Comparison of ENCODE assay signal across 13 mouse cellular contexts in the genomic region with DNA sequence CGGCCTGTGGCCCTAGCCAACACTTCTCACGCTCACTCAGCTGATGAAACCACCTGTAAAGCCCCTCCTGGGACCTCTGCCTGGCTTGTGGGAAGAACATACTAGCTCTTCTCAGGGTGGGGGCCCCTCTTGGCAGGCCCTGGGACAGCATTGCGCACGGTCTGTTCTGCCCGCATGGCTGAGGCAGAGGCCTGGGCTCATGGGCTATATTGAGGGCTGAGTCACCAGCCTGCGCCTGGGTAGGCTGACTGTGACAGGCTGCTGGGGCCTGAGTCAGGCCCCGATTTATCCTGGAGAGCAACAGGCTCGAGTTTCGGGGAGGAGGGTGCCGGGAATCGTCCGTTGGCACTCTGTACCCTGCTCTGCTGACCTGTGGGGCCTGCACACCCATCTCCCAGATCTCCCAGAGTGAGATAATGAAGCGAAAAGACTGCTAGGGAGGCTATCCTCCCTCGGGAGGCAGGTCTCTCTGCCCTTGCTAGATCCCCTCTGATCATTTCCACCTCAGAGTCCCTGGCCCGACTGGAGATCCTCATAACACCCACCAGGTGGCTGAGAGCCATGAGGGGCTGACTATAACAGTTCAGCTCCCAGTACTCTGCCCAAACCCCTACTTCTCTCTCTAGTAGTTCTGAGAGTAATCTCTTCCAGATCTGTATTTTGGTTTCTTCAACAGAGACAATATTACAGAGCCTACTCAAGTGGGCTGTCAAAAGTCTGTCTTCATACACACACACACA. TPM values are rescaled to one million over a fixed set of nuclear protein-coding genes. Genes with fewer than 3 reads are reported as not detected.
A peak's percentile ranks its signal among the peaks of the same experiment; 100 is the strongest.
DNase-seq lines count a peak whose midpoint lies in the region; ATAC-seq and TF ChIP-seq lines count a peak whose summit lies in the region.
"Had no signal": no experiment of that assay in that cellular context is flagged by ENCODE, and none has a peak within 500 bp of the region (broad histone marks: within the 10 kb centered on the region; RNA-seq: fewer than 3 reads in every experiment).

No protein-coding gene starts in this region.

- DNase-seq in midbrain, postnatal 0 days (ENCODE audit: low spot score) = no peak
- no peak for DNase-seq in midbrain, embryonic 10.5 days (ENCODE audit: low spot score)
- DNase-seq in embryonic facial prominence, embryonic 14.5 days (ENCODE audit: low spot score) = peak; percentile 30
- no peak for DNase-seq in left cerebral cortex, adult 8-10 months (ENCODE audit: low spot score in 2 of 2)
- no peak for DNase-seq in layer of hippocampus, adult 11-12 months (ENCODE audit: low spot score)
- no peak for DNase-seq in lung, postnatal 14 days
- DNase-seq: adrenal gland, postnatal 25 days; cerebellum, postnatal 36 days; kidney, adult 18-20 months; thymus, adult 18-20 months had no signal

- 50% methylated on average over 15 of the region's 15 CpGs for WGBS in midbrain, postnatal 0 days
- WGBS in midbrain, embryonic 10.5 days = 46% methylated on average over 15 of the region's 15 CpGs
- 45% methylated on average over 15 of the region's 15 CpGs for WGBS in embryonic facial prominence, embryonic 14.5 days
- 22% methylated on average over 15 of the region's 15 CpGs for WGBS in heart, embryonic 14.5 days
- WGBS in midbrain, embryonic 15.5 days = 46% methylated on average over 15 of the region's 15 CpGs

- H3K36me3 ChIP-seq in midbrain, postnatal 0 days (ENCODE audit: insufficient read depth, low read length) = no peaks in the 10 kb centered on the region
- no peaks in the 10 kb centered on the region for H3K36me3 ChIP-seq in midbrain, embryonic 10.5 days
- no peaks in the 10 kb centered on the region for H3K36me3 ChIP-seq in embryonic facial prominence, embryonic 14.5 days (ENCODE audit: control insufficient read depth, insufficient read depth, low read length)
- H3K36me3 ChIP-seq in heart, embryonic 14.5 days (ENCODE audit: control insufficient read depth, insufficient read depth, low read length) = no peaks in the 10 kb centered on the region
- H3K36me3 ChIP-seq in midbrain, embryonic 15.5 days (replicated peaks) = no peaks in the 10 kb centered on the region

- H3K9me3 ChIP-seq in midbrain, postnatal 0 days (ENCODE audit: low read length) = no peaks in the 10 kb centered on the region
- no peaks in the 10 kb centered on the region for H3K9me3 ChIP-seq in midbrain, embryonic 10.5 days (replicated peaks)
- H3K9me3 ChIP-seq in embryonic facial prominence, embryonic 14.5 days (ENCODE audit: control insufficient read depth, low read length) = no peaks in the 10 kb centered on the region
- no peaks in the 10 kb centered on the region for H3K9me3 ChIP-seq in heart, embryonic 14.5 days (ENCODE audit: control insufficient read depth, low read length)
- no peaks in the 10 kb centered on the region for H3K9me3 ChIP-seq in midbrain, embryonic 15.5 days

- H3K9ac ChIP-seq in midbrain, postnatal 0 days (replicated peaks; ENCODE audit: low read length, poor library complexity, severe bottlenecking) = no peak overlapping the region
- H3K9ac ChIP-seq in embryonic facial prominence, embryonic 14.5 days (ENCODE audit: low read depth, low read length) = no peak overlapping the region
- peak overlapping the region; percentile 72 for H3K9ac ChIP-seq in heart, embryonic 14.5 days (ENCODE audit: low read length)
- H3K9ac ChIP-seq in midbrain, embryonic 15.5 days = no peak overlapping the region

- no peaks in the 10 kb centered on the region for H3K4me1 ChIP-seq in midbrain, postnatal 0 days (ENCODE audit: insufficient read depth, low read length)
- H3K4me1 ChIP-seq in midbrain, embryonic 10.5 days = peaks cover 41% of the 10 kb centered on the region
- H3K4me1 ChIP-seq in embryonic facial prominence, embryonic 14.5 days (ENCODE audit: control insufficient read depth, insufficient read depth, low read length) = peaks cover 26% of the 10 kb centered on the region
- H3K4me1 ChIP-seq in heart, embryonic 14.5 days (ENCODE audit: control insufficient read depth in 2 of 2, insufficient read depth in 2 of 2, low read length in 2 of 2) = peaks cover 25 to 27% of the 10 kb centered on the region in 2 experiments
- H3K4me1 ChIP-seq in midbrain, embryonic 15.5 days = peaks cover 24% of the 10 kb centered on the region

- H3K27ac ChIP-seq in midbrain, postnatal 0 days (ENCODE audit: low read depth, low read length) = no peak overlapping the region
- no peak overlapping the region for H3K27ac ChIP-seq in midbrain, embryonic 10.5 days (replicated peaks)
- 0 out of 2 replicates have a peak overlapping the region, but pooled peaks have one; percentile 8 for H3K27ac ChIP-seq in embryonic facial prominence, embryonic 14.5 days (replicated peaks; ENCODE audit: low read depth, low read length)
- H3K27ac ChIP-seq in heart, embryonic 14.5 days (replicated peaks in 1 of 2; ENCODE audit: control insufficient read depth in 1 of 2, insufficient read depth in 1 of 2, low read depth in 2 of 2, low read length in 2 of 2) = peak overlapping the region; percentile 99
- no peak overlapping the region for H3K27ac ChIP-seq in midbrain, embryonic 15.5 days

- no peak overlapping the region for H3K4me3 ChIP-seq in midbrain, postnatal 0 days (ENCODE audit: low read depth, low read length)
- H3K4me3 ChIP-seq in midbrain, embryonic 10.5 days = no peak overlapping the region
- no peak overlapping the region for H3K4me3 ChIP-seq in embryonic facial prominence, embryonic 14.5 days (ENCODE audit: low read depth, low read length)
- H3K4me3 ChIP-seq in heart, embryonic 14.5 days (ENCODE audit: control insufficient read depth in 1 of 2, insufficient read depth in 1 of 2, low read depth in 1 of 2, low read length in 2 of 2) = no peak overlapping the region
- H3K4me3 ChIP-seq in midbrain, embryonic 15.5 days = no peak overlapping the region

- ATAC-seq in midbrain, postnatal 0 days (ENCODE audit: low FRiP score) = no peak
- ATAC-seq in embryonic facial prominence, embryonic 14.5 days (ENCODE audit: low read depth) = no peak
- ATAC-seq in heart, embryonic 14.5 days (ENCODE audit: insufficient number of reproducible peaks, insufficient read depth, low FRiP score, low read depth) = no peak
- ATAC-seq in midbrain, embryonic 15.5 days (replicated peaks) = no peak

- TF ChIP-seq CTCF in midbrain, postnatal 0 days (IDR thresholded peaks at IDR 0.05) = peak; percentile 18; the same call in 1 of the 2 replicates

- H3K4me2 ChIP-seq in midbrain, postnatal 0 days (ENCODE audit: low read depth, low read length, poor library complexity, severe bottlenecking) = no peak overlapping the region
- no peak overlapping the region for H3K4me2 ChIP-seq in embryonic facial prominence, embryonic 14.5 days (ENCODE audit: low read depth, low read length)
- H3K4me2 ChIP-seq in heart, embryonic 14.5 days (ENCODE audit: low read length) = peak overlapping the region; percentile 81
- no peak overlapping the region for H3K4me2 ChIP-seq in midbrain, embryonic 15.5 days

- H3K27me3 ChIP-seq in midbrain, postnatal 0 days (ENCODE audit: insufficient read depth, low read length) = peaks cover 33% of the 10 kb centered on the region
- H3K27me3 ChIP-seq in midbrain, embryonic 10.5 days (ENCODE audit: low read depth, poor library complexity, severe bottlenecking) = peaks cover 57% of the 10 kb centered on the region
- H3K27me3 ChIP-seq in embryonic facial prominence, embryonic 14.5 days (replicated peaks; ENCODE audit: control insufficient read depth, insufficient read depth, low read length) = peaks cover 14% of the 10 kb centered on the region
- H3K27me3 ChIP-seq in heart, embryonic 14.5 days (ENCODE audit: control insufficient read depth, insufficient read depth, low read length) = no peaks in the 10 kb centered on the region
- peaks cover 39% of the 10 kb centered on the region for H3K27me3 ChIP-seq in midbrain, embryonic 15.5 days (replicated peaks)

RNA-seq across cellular contexts. Expression of gene Flnc, which starts 2.2 kb away (rescaled TPM):
- 11.1 and 12.0 TPM in 2 replicates for total RNA-seq in midbrain, postnatal 0 days (2014; rRNA removed)
- polyA plus RNA-seq in midbrain, postnatal 0 days (2015; fragmentation: Nextera tagmentation; extraction: Ambion mirVana) = 1.2 and 1.4 TPM in 2 replicates
- polyA plus RNA-seq in midbrain, embryonic 10.5 days (2016; fragmentation: Nextera tagmentation; extraction: Ambion mirVana) = 2.8 and 4.1 TPM in 2 replicates
- 39.2 and 39.7 TPM in 2 replicates for polyA plus RNA-seq in embryonic facial prominence, embryonic 14.5 days (2014; fragmentation: Nextera tagmentation; extraction: Ambion mirVana)
- 36.8 and 47.7 TPM in 2 replicates for polyA plus RNA-seq in heart, embryonic 14.5 days (2014; fragmentation: Nextera tagmentation; extraction: Ambion mirVana)
- total RNA-seq in left cerebral cortex, adult 8-10 months (2022) = 1 to 10 TPM; 1.9 to 3.9 (median 2.9) TPM
- polyA plus RNA-seq in midbrain, embryonic 15.5 days (2015; fragmentation: Nextera tagmentation; extraction: Ambion mirVana) = 3.3 and 3.4 TPM in 2 replicates

RNA-seq across cellular contexts. Expression of gene Ccdc136, which starts 34.7 kb away (rescaled TPM):
- 54.4 and 77.6 TPM in 2 replicates for total RNA-seq in midbrain, postnatal 0 days (2014; rRNA removed)
- 50.8 and 51.9 TPM in 2 replicates for polyA plus RNA-seq in midbrain, postnatal 0 days (2015; fragmentation: Nextera tagmentation; extraction: Ambion mirVana)
- 20.9 and 21.7 TPM in 2 replicates for polyA plus RNA-seq in midbrain, embryonic 10.5 days (2016; fragmentation: Nextera tagmentation; extraction: Ambion mirVana)
- 19.5 and 21.3 TPM in 2 replicates for polyA plus RNA-seq in embryonic facial prominence, embryonic 14.5 days (2014; fragmentation: Nextera tagmentation; extraction: Ambion mirVana)
- 28.3 and 30.8 TPM in 2 replicates for polyA plus RNA-seq in heart, embryonic 14.5 days (2014; fragmentation: Nextera tagmentation; extraction: Ambion mirVana)
- 100 to 1,000 TPM in 2 of 4 experiments, 10 to 100 TPM in 2; 87.5 to 111 (median 103) TPM for total RNA-seq in left cerebral cortex, adult 8-10 months (2022)
- polyA plus RNA-seq in midbrain, embryonic 15.5 days (2015; fragmentation: Nextera tagmentation; extraction: Ambion mirVana) = 36.9 and 40.5 TPM in 2 replicates

RNA-seq across cellular contexts. Expression of gene Atp6v1f, which starts 36.7 kb away (rescaled TPM):
- total RNA-seq in midbrain, postnatal 0 days (2014; rRNA removed) = 262 and 302 TPM in 2 replicates
- 361 and 388 TPM in 2 replicates for polyA plus RNA-seq in midbrain, postnatal 0 days (2015; fragmentation: Nextera tagmentation; extraction: Ambion mirVana)
- 202 and 219 TPM in 2 replicates for polyA plus RNA-seq in midbrain, embryonic 10.5 days (2016; fragmentation: Nextera tagmentation; extraction: Ambion mirVana)
- polyA plus RNA-seq in embryonic facial prominence, embryonic 14.5 days (2014; fragmentation: Nextera tagmentation; extraction: Ambion mirVana) = 213 and 215 TPM in 2 replicates
- 208 and 250 TPM in 2 replicates for polyA plus RNA-seq in heart, embryonic 14.5 days (2014; fragmentation: Nextera tagmentation; extraction: Ambion mirVana)
- 100 to 1,000 TPM; 249 to 281 (median 259) TPM for total RNA-seq in left cerebral cortex, adult 8-10 months (2022)
- polyA plus RNA-seq in midbrain, embryonic 15.5 days (2015; fragmentation: Nextera tagmentation; extraction: Ambion mirVana) = 342 and 365 TPM in 2 replicates

RNA-seq across cellular contexts. Expression of gene Atp6v1fnb, which starts 40.4 kb away (rescaled TPM):
- total RNA-seq in midbrain, postnatal 0 days (2014; rRNA removed) = 2.6 TPM in 1 of 2 replicates, not detected in the other
- polyA plus RNA-seq in midbrain, postnatal 0 days (2015; fragmentation: Nextera tagmentation; extraction: Ambion mirVana) = 0.32 and 0.72 TPM in 2 replicates
- not detected in 2 replicates for polyA plus RNA-seq in midbrain, embryonic 10.5 days (2016; fragmentation: Nextera tagmentation; extraction: Ambion mirVana)
- not detected in 2 replicates for polyA plus RNA-seq in embryonic facial prominence, embryonic 14.5 days (2014; fragmentation: Nextera tagmentation; extraction: Ambion mirVana)
- not detected in 2 replicates for polyA plus RNA-seq in heart, embryonic 14.5 days (2014; fragmentation: Nextera tagmentation; extraction: Ambion mirVana)
- under 1 TPM in 2 of 4 experiments, not detected in 2; 0.57 to 0.89 TPM for total RNA-seq in left cerebral cortex, adult 8-10 months (2022)
- polyA plus RNA-seq in midbrain, embryonic 15.5 days (2015; fragmentation: Nextera tagmentation; extraction: Ambion mirVana) = 0.27 and 1.0 TPM in 2 replicates
- total RNA-seq: adrenal gland, postnatal 25 days had no signal
- polyA plus RNA-seq: frontal cortex, adult 2 months had no signal

RNA-seq across cellular contexts. Expression of gene Opn1sw, which starts 42.6 kb away (rescaled TPM):
- 0.11 and 0.14 TPM in 2 replicates for total RNA-seq in midbrain, postnatal 0 days (2014; rRNA removed)
- polyA plus RNA-seq in midbrain, postnatal 0 days (2015; fragmentation: Nextera tagmentation; extraction: Ambion mirVana) = 0.15 and 0.56 TPM in 2 replicates
- 0.14 and 0.20 TPM in 2 replicates for polyA plus RNA-seq in midbrain, embryonic 10.5 days (2016; fragmentation: Nextera tagmentation; extraction: Ambion mirVana)
- 0.96 and 1.3 TPM in 2 replicates for polyA plus RNA-seq in embryonic facial prominence, embryonic 14.5 days (2014; fragmentation: Nextera tagmentation; extraction: Ambion mirVana)
- 0.46 and 1.1 TPM in 2 replicates for polyA plus RNA-seq in heart, embryonic 14.5 days (2014; fragmentation: Nextera tagmentation; extraction: Ambion mirVana)
- total RNA-seq in left cerebral cortex, adult 8-10 months (2022) = under 1 TPM in 3 of 4 experiments, not detected in 1; 0.37 to 0.87 (median 0.44) TPM
- polyA plus RNA-seq in midbrain, embryonic 15.5 days (2015; fragmentation: Nextera tagmentation; extraction: Ambion mirVana) = 0.28 and 0.54 TPM in 2 replicates

Comparison
In these comparisons a context has a peak if more than half of its experiments do, and no peak if none do; other contexts are left out.
1. H3K27ac ChIP-seq: peak in embryonic facial prominence, embryonic 14.5 days (single experiment) and heart, embryonic 14.5 days (2 of 2); none in midbrain, postnatal 0 days (single experiment), midbrain, embryonic 10.5 days (single experiment) and midbrain, embryonic 15.5 days (single experiment).